Mouse (Mus musculus) lung, postnatal 0 days (tissue): ENCODE data around the gene Tnfrsf22.

Experiments used
- CTCF ChIP-seq: IDR thresholded peaks from 2 replicates; pipeline ENCODE4 v1.5.1; 2016; ENCODE audit warnings: antibody characterized with exemption, mild to moderate bottlenecking
- EP300 ChIP-seq: IDR thresholded peaks from 2 replicates; pipeline ENCODE4 v1.6.1; 2016; ENCODE audit warnings: antibody characterized with exemption, mild to moderate bottlenecking, control low read depth

DNA sequence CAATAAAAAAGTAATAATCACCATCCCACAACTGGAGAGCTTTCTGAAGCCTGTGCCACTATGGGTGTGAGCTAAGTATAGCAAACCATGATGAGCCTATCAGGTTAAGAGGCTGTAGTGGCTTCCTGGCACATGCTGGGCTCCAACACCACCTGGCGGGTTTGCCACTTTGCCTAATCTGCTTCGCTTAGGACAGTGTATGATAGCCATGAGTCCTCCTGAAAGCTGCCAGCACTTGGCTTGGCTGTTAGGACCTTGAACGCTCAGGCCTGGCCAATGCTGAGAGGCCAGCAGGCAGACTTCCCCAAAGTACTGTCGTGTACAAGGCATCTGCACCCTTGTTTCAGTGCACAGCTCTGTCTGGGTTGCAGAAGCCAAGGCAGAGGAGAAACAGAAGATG lies 61.5 kb downstream of the Tnfrsf22 start:
- no peak for TF ChIP-seq CTCF
- TF ChIP-seq EP300 = no peak
